Mouse (Mus musculus): ENCODE data around the gene Adam11. TPM values are rescaled to one million over a fixed set of nuclear protein-coding genes. Genes with fewer than 3 reads are reported as not detected.

The Adam11 gene
- polyA plus RNA-seq, 1 experiment from 2014 or later: 0.20 TPM

GRCm38 (mm10) chr11:102818121-102819020 lies 57.1 kb downstream of the Adam11 start:
- peak overlapping the region; percentile 49 for H3K4me3 ChIP-seq (ENCODE audit: low read depth, low read length)
- peak overlapping the region; percentile 31 for H3K9ac ChIP-seq (replicated peaks)

DNA sequence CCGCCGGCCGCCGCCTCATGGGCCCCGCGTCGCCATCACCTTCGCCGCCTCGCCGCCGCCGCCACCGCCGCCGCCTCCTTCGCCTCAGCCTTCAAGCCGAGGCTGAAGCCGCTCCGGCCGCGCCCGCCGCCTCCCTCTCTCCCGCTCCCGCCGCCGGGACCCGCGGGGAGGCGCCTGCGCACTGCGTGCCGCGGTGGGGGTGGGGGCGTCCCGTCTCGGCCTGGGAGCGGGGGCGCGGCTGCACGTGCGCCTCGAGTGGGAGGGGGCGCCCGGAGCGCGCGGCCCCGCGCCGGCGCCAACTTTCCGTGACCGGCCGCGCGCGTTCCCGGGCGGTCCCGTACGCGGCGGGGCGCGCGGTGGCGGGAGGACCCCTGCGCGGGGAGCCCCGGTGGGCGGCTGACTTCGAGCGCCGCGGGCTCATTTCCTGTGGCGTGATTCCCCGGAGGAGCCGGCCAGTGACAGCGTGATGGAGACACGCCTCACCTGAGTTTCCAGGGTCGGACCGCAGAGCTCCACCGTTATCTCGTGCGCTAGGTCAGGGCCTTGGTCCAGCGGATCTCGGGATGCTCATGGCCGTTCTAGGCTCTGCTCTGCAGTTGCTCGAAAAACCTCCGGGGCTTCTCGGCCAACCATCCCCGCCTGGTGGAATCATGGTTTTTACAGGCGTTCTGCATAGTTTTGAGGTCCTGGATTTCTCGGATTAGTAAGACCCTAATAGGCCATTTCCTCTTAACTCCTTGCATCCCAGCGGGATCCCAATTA lies 58.0 kb downstream of the Adam11 start, which contains the start of gene Gjc1:
TSS of gene Gjc1 (minus strand) at position 680 of the 762 bp plus-strand sequence.
- H3K4me1 ChIP-seq (ENCODE audit: insufficient read depth): peaks cover 7% of the 10 kb centered on the region
- 0 out of 2 replicates have a peak within 1 kb of the TSS, but pooled peaks have one; percentile 31 for H3K27ac ChIP-seq (ENCODE audit: low read depth)
- ATAC-seq (peak; percentile 23; the same call in 1 of the 2 replicates), DNase-seq (peak; percentile 36)
- peaks cover 61% of the 10 kb centered on the region for H3K27me3 ChIP-seq (ENCODE audit: insufficient read depth, low read length)
- 1% methylated on average over 61 of the region's 97 CpGs for WGBS (ENCODE audit: insufficient replicate concordance)
- TF ChIP-seq EP300 (IDR thresholded peaks at IDR 0.05; ENCODE audit: low read depth): no peak
- no peak for TF ChIP-seq CTCF (IDR thresholded peaks at IDR 0.05; ENCODE audit: low read depth)
- peak within 1 kb of the TSS; percentile 49 for H3K4me3 ChIP-seq (ENCODE audit: low read depth, low read length)
- no peaks in the 10 kb centered on the region for H3K36me3 ChIP-seq (replicated peaks; ENCODE audit: insufficient read depth, low read length)
- H3K9me3 ChIP-seq (ENCODE audit: low read length): no peaks in the 10 kb centered on the region
- H3K4me2 ChIP-seq (ENCODE audit: low read depth, low read length): peak within 1 kb of the TSS; percentile 70
- H3K9ac ChIP-seq (replicated peaks): peak within 1 kb of the TSS; percentile 31

More at GRCm38 (mm10) chr11:102818121-102819020, 57.1 kb downstream of the Adam11 start:
- TF ChIP-seq CTCF (IDR thresholded peaks at IDR 0.05; ENCODE audit: low read depth): no peak
- TF ChIP-seq EP300 (IDR thresholded peaks at IDR 0.05; ENCODE audit: low read depth): no peak
- Histone ChIP-seq H3K36me3 (replicated peaks; ENCODE audit: insufficient read depth, low read length) (no peaks in the 10 kb centered on the region), H3K4me1 (ENCODE audit: insufficient read depth) (peaks cover 7% of the 10 kb centered on the region), H3K4me2 (ENCODE audit: low read depth, low read length) (peak overlapping the region; percentile 70), H3K9me3 (ENCODE audit: low read length) (no peaks in the 10 kb centered on the region), H3K27me3 (ENCODE audit: insufficient read depth, low read length) (peaks cover 61% of the 10 kb centered on the region), H3K27ac (ENCODE audit: low read depth) (0 out of 2 replicates have a peak overlapping the region, but pooled peaks have one; percentile 31)
- WGBS (ENCODE audit: insufficient replicate concordance): under 1% methylated on average over 40 of the region's 92 CpGs
- DNase-seq (peak; percentile 24), ATAC-seq (no peak)

DNA sequence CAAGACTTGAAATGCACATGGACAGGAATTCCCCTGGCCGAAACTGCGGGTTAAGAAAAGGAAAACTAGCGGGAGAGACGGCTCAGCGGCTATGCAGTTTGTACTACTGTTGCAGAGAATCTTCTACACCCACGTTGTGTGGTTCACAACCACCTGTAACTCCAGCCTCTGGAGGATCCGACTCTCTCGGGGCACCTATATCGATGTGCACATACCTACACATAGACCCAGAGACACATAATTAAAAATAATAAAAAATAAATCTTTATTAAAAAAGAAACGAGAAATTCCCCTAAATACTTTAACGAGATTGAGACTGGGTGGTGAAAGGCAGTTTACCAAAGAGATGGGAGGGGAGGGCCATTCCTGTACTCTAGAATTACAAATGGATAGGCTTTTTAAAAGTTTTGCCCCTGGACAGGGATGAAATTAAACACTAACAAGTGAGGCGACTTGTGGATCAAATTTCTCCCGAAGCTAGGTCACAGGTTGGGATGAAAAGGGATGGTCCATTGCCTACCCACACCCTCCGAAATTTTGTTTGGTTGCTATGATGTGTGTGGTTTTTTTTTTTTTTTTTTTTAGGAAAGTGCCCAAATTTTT lies 58.6 kb downstream of the Adam11 start:
- DNase-seq (no peak), ATAC-seq (no peak)
- no peaks in the 10 kb centered on the region for H3K36me3 ChIP-seq (replicated peaks; ENCODE audit: insufficient read depth, low read length)
- no peaks in the 10 kb centered on the region for H3K9me3 ChIP-seq (ENCODE audit: low read length)
- peak overlapping the region; percentile 49; the same call in 1 of the 2 replicates for H3K4me3 ChIP-seq (ENCODE audit: low read depth, low read length)
- peaks cover 61% of the 10 kb centered on the region for H3K27me3 ChIP-seq (ENCODE audit: insufficient read depth, low read length)
- no peak overlapping the region for H3K9ac ChIP-seq (replicated peaks)
- no peak for TF ChIP-seq CTCF (IDR thresholded peaks at IDR 0.05; ENCODE audit: low read depth)
- no peak for TF ChIP-seq EP300 (IDR thresholded peaks at IDR 0.05; ENCODE audit: low read depth)
- 9% methylated on average over 14 of the region's 14 CpGs for WGBS (ENCODE audit: insufficient replicate concordance)
- no peak overlapping the region for H3K27ac ChIP-seq (ENCODE audit: low read depth)
- H3K4me2 ChIP-seq (ENCODE audit: low read depth, low read length): no peak overlapping the region
- peaks cover 7% of the 10 kb centered on the region for H3K4me1 ChIP-seq (ENCODE audit: insufficient read depth)

- H3K9me3 ChIP-seq (ENCODE audit: low read length): no peaks in the 10 kb centered on the region
- no peaks in the 10 kb centered on the region for H3K36me3 ChIP-seq (replicated peaks; ENCODE audit: insufficient read depth, low read length)
- H3K4me1 ChIP-seq (ENCODE audit: insufficient read depth): peaks cover 7% of the 10 kb centered on the region
- DNase-seq: no peak
- ATAC-seq: no peak
- TF ChIP-seq EP300 (IDR thresholded peaks at IDR 0.05; ENCODE audit: low read depth) (no peak), CTCF (IDR thresholded peaks at IDR 0.05; ENCODE audit: low read depth) (no peak)
- H3K9ac ChIP-seq (replicated peaks): no peak overlapping the region
- H3K4me3 ChIP-seq (ENCODE audit: low read depth, low read length): no peak overlapping the region
- no peak overlapping the region for H3K27ac ChIP-seq (ENCODE audit: low read depth)
- peaks cover 61% of the 10 kb centered on the region for H3K27me3 ChIP-seq (ENCODE audit: insufficient read depth, low read length)
- H3K4me2 ChIP-seq (ENCODE audit: low read depth, low read length): no peak overlapping the region
- 22% methylated on average over 3 of the region's 3 CpGs for WGBS (ENCODE audit: insufficient replicate concordance)
Measured at GRCm38 (mm10) chr11:102820432-102820831, 59.2 kb downstream of the Adam11 start.

- no peaks in the 10 kb centered on the region for H3K9me3 ChIP-seq (ENCODE audit: low read length)
- peaks cover 7% of the 10 kb centered on the region for H3K4me1 ChIP-seq (ENCODE audit: insufficient read depth)
- DNase-seq: no peak
- no peak overlapping the region for H3K9ac ChIP-seq (replicated peaks)
- 42% methylated on average over 6 of the region's 6 CpGs for WGBS (ENCODE audit: insufficient replicate concordance)
- peaks cover 55% of the 10 kb centered on the region for H3K27me3 ChIP-seq (ENCODE audit: insufficient read depth, low read length)
- H3K4me3 ChIP-seq (ENCODE audit: low read depth, low read length): no peak overlapping the region
- H3K4me2 ChIP-seq (ENCODE audit: low read depth, low read length): no peak overlapping the region
- H3K27ac ChIP-seq (ENCODE audit: low read depth): no peak overlapping the region
- no peaks in the 10 kb centered on the region for H3K36me3 ChIP-seq (replicated peaks; ENCODE audit: insufficient read depth, low read length)
- TF ChIP-seq EP300 (IDR thresholded peaks at IDR 0.05; ENCODE audit: low read depth): no peak
- no peak for TF ChIP-seq CTCF (IDR thresholded peaks at IDR 0.05; ENCODE audit: low read depth)
- ATAC-seq: no peak
Measured at GRCm38 (mm10) chr11:102821231-102821630, 60.0 kb downstream of the Adam11 start.
